Mouse (Mus musculus) CH12.LX (cell line): ENCODE results near the gene Jak2. TPM values are rescaled to one million over a fixed set of nuclear protein-coding genes. Genes with fewer than 3 reads are reported as not detected.
A peak's percentile ranks its signal among the peaks of the same experiment; 100 is the strongest.

Source experiments
- DNase-seq: peaks from one replicate; pipeline ENCODE4 v3.0.0-alpha.2; 2013; ENCODE audit errors: extremely low read depth
- H3K27ac ChIP-seq: 2 replicates; pipeline ENCODE4 v1.5.1; 2012; ENCODE audit warnings: low read depth, mild to moderate bottlenecking, control low read depth, moderate library complexity; ENCODE audit not compliant: insufficient read depth
- H3K27me3 ChIP-seq: replicated peaks from 2 replicates; pipeline ENCODE3; 2012; ENCODE audit warnings: inconsistent platforms
- H3K36me3 ChIP-seq, 2 experiments: replicated peaks in 1 of 2; 2 replicates each; pipeline versions ENCODE3 to v1.6.1; 2012; ENCODE audit warnings: inconsistent platforms in 1 of 2, low read length in 1 of 2, mild to moderate bottlenecking in 1 of 2, mixed read lengths in 1 of 2, moderate library complexity in 1 of 2; ENCODE audit not compliant: control insufficient read depth in 1 of 2, insufficient read depth in 1 of 2
- H3K4me1 ChIP-seq, 2 experiments: 2 replicates each; pipeline ENCODE4 v1.6.1; 2012; ENCODE audit warnings: inconsistent platforms in 1 of 2, moderate library complexity in 1 of 2; ENCODE audit not compliant: insufficient read depth in 2 of 2, control insufficient read depth in 1 of 2
- H3K4me2 ChIP-seq: 2 replicates; pipeline ENCODE4 v1.6.1; 2012; ENCODE audit warnings: low read depth, mild to moderate bottlenecking, control low read depth; ENCODE audit not compliant: poor library complexity, insufficient read depth, severe bottlenecking
- H3K4me3 ChIP-seq, 3 experiments: fragments of 150-350 bp in 1 of 3; sonication (generic) in 1 of 3; replicated peaks in 1 of 3; 2 replicates each; pipeline versions ENCODE3 to v1.5.1; 2011 to 2012; ENCODE audit warnings: low read depth in 2 of 3, low read length in 2 of 3, mild to moderate bottlenecking in 2 of 3, moderate library complexity in 2 of 3, control low read depth in 1 of 3, improper control_type of control experiment in 1 of 3, inconsistent platforms in 1 of 3, mixed read lengths in 1 of 3; ENCODE audit not compliant: poor library complexity in 1 of 3
- H3K79me2 ChIP-seq: replicated peaks from 2 replicates; pipeline ENCODE4 v1.6.1; 2012; ENCODE audit warnings: mild to moderate bottlenecking, moderate library complexity; ENCODE audit not compliant: control insufficient read depth, poor library complexity, insufficient read depth, severe bottlenecking; ENCODE audit errors: extremely low read depth
- H3K9ac ChIP-seq: 2 replicates; pipeline ENCODE4 v1.6.1; 2012; ENCODE audit warnings: low read depth, mild to moderate bottlenecking, control low read depth, moderate library complexity; ENCODE audit not compliant: insufficient read depth
- H3K9me3 ChIP-seq: replicated peaks from 2 replicates; pipeline ENCODE3; 2012; ENCODE audit warnings: low read length, inconsistent platforms, mixed read lengths
- BHLHE40 ChIP-seq: IDR thresholded peaks from 2 replicates; pipeline ENCODE4 v1.6.1; 2011; ENCODE audit warnings: mild to moderate bottlenecking, low read depth, low read length, improper control_type of control experiment
- CHD1 ChIP-seq: IDR thresholded peaks from 2 replicates; pipeline ENCODE4 v1.6.1; 2012; ENCODE audit warnings: low read depth, low read length, improper control_type of control experiment, inconsistent platforms
- CHD2 ChIP-seq: IDR thresholded peaks from 2 replicates; pipeline ENCODE4 v1.6.1; 2011; ENCODE audit warnings: low read length, improper control_type of control experiment
- CTCF ChIP-seq, 2 experiments: IDR thresholded peaks in 1 of 2; conservative IDR thresholded peaks in 1 of 2; 2 replicates each; pipeline ENCODE4 v1.5.1; 2011 to 2012; ENCODE audit warnings: low read depth in 2 of 2, low read length in 2 of 2, improper control_type of control experiment in 1 of 2, inconsistent platforms in 1 of 2, mild to moderate bottlenecking in 1 of 2, moderate library complexity in 1 of 2
- ELF1 ChIP-seq: IDR thresholded peaks from 2 replicates; pipeline ENCODE4 v1.6.1; 2014; ENCODE audit warnings: low read depth, mild to moderate bottlenecking, inconsistent platforms, low read length, improper control_type of control experiment
- EP300 ChIP-seq: IDR thresholded peaks from 2 replicates; pipeline ENCODE4 v1.6.1; 2011; ENCODE audit warnings: low read length, improper control_type of control experiment
- ETS1 ChIP-seq: conservative IDR thresholded peaks from 2 replicates; pipeline ENCODE4 v1.6.1; 2012; ENCODE audit warnings: low read depth, mild to moderate bottlenecking, inconsistent platforms, low read length, improper control_type of control experiment, moderate library complexity
- GABPA ChIP-seq: IDR thresholded peaks from 2 replicates; pipeline ENCODE4 v1.6.1; 2012; ENCODE audit warnings: low read depth, low read length, improper control_type of control experiment, inconsistent platforms; ENCODE audit not compliant: insufficient replicate concordance
- IRF4 ChIP-seq: IDR thresholded peaks from 2 replicates; pipeline ENCODE4 v1.6.1; 2014; ENCODE audit warnings: low read depth, mild to moderate bottlenecking, inconsistent platforms, low read length, improper control_type of control experiment
- JUN ChIP-seq: IDR thresholded peaks from 2 replicates; pipeline ENCODE4 v1.6.1; 2011; ENCODE audit warnings: low read depth, mild to moderate bottlenecking, low read length, improper control_type of control experiment, moderate library complexity; ENCODE audit not compliant: insufficient read depth
- JUND ChIP-seq: conservative IDR thresholded peaks from 2 replicates; pipeline ENCODE4 v1.6.1; 2011; ENCODE audit warnings: low read depth, low read length, improper control_type of control experiment
- MAFK ChIP-seq: IDR thresholded peaks from 2 replicates; pipeline ENCODE4 v1.6.1; 2011; ENCODE audit warnings: low read length, improper control_type of control experiment; ENCODE audit not compliant: insufficient replicate concordance
- MAZ ChIP-seq: IDR thresholded peaks from 2 replicates; pipeline ENCODE4 v1.6.1; 2012; ENCODE audit warnings: low read depth, mild to moderate bottlenecking, inconsistent platforms, low read length, improper control_type of control experiment, moderate library complexity
- MXI1 ChIP-seq: IDR thresholded peaks from 2 replicates; pipeline ENCODE4 v1.6.1; 2011; ENCODE audit warnings: mild to moderate bottlenecking, low read depth, low read length, improper control_type of control experiment
- NRF1 ChIP-seq: IDR thresholded peaks from 2 replicates; pipeline ENCODE4 v1.6.1; 2014; ENCODE audit warnings: low read depth, mild to moderate bottlenecking, inconsistent platforms, low read length, improper control_type of control experiment, moderate library complexity
- PAX5 ChIP-seq: IDR thresholded peaks from 2 replicates; pipeline ENCODE4 v1.6.1; 2012; ENCODE audit warnings: low read length, inconsistent platforms, mixed read lengths
- UBTF ChIP-seq: IDR thresholded peaks from 2 replicates; pipeline ENCODE4 v1.6.1; 2012; ENCODE audit warnings: low read depth, mild to moderate bottlenecking, inconsistent platforms, low read length, improper control_type of control experiment, moderate library complexity
- USF2 ChIP-seq: conservative IDR thresholded peaks from 2 replicates; pipeline ENCODE4 v1.6.1; 2011; ENCODE audit warnings: low read depth, low read length, improper control_type of control experiment
- ZNF384 ChIP-seq: IDR thresholded peaks from 2 replicates; pipeline ENCODE4 v1.6.1; 2012; ENCODE audit warnings: low read depth, low read length, improper control_type of control experiment, inconsistent platforms
- dilution Hi-C: fragments of 300-500 bp; cut with MboI; formaldehyde crosslinking; loops from 2 replicates; pipeline ENCODE4 v1.14.3; 2020; ENCODE audit warnings: low sequenced_read_pairs; ENCODE audit not compliant: extremely low pct_unique_long_range_greater_than_20kb, extremely low pct_ligation_motif_present
- in situ Hi-C: fragments of 300-500 bp; cut with MboI; formaldehyde crosslinking; loops from 3 replicates; pipeline ENCODE4 v1.14.3; 2019; ENCODE audit warnings: low sequenced_read_pairs, low pct_ligation_motif_present, low pct_unique_long_range_greater_than_20kb, mixed read lengths
- polyA plus RNA-seq: library from polyadenylated mRNA; unstranded; fragments of >175 nt; gene quantifications from 2 replicates; pipeline ENCODE4 v1.2.1, GENCODE M21; 2012; ENCODE audit warnings: low read depth; ENCODE audit not compliant: insufficient read length
- total RNA-seq, 2 experiments: library from RNA; depleted of rRNA; stranded (reverse); fragments of 300-350 nt in 1 of 2; fragments of >200 nt in 1 of 2; gene quantifications; 2 replicates each; pipeline ENCODE4 v1.2.3; 2012 to 2014

Jak2 gene
- total and polyA plus RNA-seq, 3 experiments, result 6.6 to 11.5 (median 8.4) TPM

DNA sequence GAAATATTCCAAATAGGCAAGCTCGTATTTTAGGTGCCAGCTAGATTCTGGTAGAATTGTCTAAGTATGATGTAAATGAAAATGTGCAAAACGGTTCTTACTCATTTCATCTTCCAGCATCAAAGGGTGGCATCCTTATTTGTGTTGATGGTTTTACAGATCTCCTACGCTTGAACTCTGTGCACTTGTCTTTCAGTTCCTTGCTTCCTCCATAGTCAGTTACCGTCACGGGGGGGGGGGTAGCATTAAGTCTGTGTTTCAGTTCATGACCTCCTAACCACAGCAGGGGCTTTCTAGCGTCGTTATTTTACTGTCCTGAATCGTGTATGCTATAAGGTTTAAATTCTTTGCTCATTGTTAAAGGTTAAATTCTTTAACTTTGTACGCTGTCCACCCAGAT is 10.0 kb downstream of the Jak2 start:
- Histone ChIP-seq H3K4me1 (peaks cover 0 to 9% of the 10 kb centered on the region in 2 experiments; a peak in 2 of 4 replicates), H3K27ac (no peak overlapping the region), H3K36me3 (peaks cover 0 to 13% of the 10 kb centered on the region in 2 experiments), H3K9me3 (no peaks in the 10 kb centered on the region), H3K27me3 (no peaks in the 10 kb centered on the region), H3K4me3 (no peak overlapping the region), H3K79me2 (0 out of 2 replicates have a peak, but pooled peaks cover 3% of the 10 kb centered on the region), H3K9ac (peak overlapping the region; percentile 39; the same call in 1 of the 2 replicates), H3K4me2 (no peak overlapping the region; the same call in 1 of the 2 replicates)
- in situ Hi-C loops (no loop called here), dilution Hi-C loops (no loop called here)
- TF ChIP-seq IRF4, result peak; percentile 45; the same call in 1 of the 2 replicates
- TF ChIP-seq USF2, result no peak
- DNase-seq, result no peak

GRCm38 (mm10) chr19:29263492-29263891 is 11.9 kb downstream of the Jak2 start:
- dilution Hi-C loops, result no loop called here
- H3K27ac ChIP-seq, result no peak overlapping the region
- H3K9ac ChIP-seq, result no peak overlapping the region
- no peaks in the 10 kb centered on the region for H3K27me3 ChIP-seq
- in situ Hi-C loops, result no loop called here
- peaks cover 0 to 9% of the 10 kb centered on the region in 2 experiments; a peak in 2 of 4 replicates for H3K4me1 ChIP-seq
- H3K9me3 ChIP-seq, result no peaks in the 10 kb centered on the region
- no peak for DNase-seq
- peaks cover 0 to 9% of the 10 kb centered on the region in 2 experiments for H3K36me3 ChIP-seq
- H3K4me2 ChIP-seq, result no peak overlapping the region
- TF ChIP-seq BHLHE40 (no peak), JUND (no peak), USF2 (no peak), MXI1 (no peak), CHD1 (no peak), MAZ (no peak), IRF4 (no peak), ELF1 (no peak), ETS1 (no peak), CTCF (conservative IDR thresholded peaks at IDR 0.05 in 1 of 2, IDR thresholded peaks at IDR 0.05 in 1 of 2; ENCODE audit: low read depth in 2 of 2, low read length in 2 of 2) (no peak)
- H3K4me3 ChIP-seq, result no peak overlapping the region
- H3K79me2 ChIP-seq, result peaks cover 5% of the 10 kb centered on the region; the same call in 1 of the 2 replicates

DNA sequence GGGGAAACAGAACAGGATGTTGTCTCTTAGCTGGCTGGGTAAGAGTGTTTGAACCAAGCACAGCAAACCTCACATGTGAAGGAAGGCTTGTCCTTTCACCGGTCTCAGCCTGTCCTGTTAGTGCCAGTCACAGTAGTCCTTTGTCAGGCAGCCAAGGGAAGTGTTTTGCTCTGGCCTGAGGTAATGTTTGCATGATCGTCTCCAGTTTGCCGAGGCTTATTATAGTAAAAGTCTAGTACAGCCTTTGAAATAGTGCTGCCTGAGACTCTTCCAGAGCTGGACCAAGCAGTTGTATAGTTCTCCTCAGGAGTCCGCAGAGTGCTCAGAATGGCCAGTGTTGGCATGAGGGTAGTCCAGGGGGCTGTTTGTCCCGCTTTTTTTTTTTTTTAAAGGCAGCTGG is 13.9 kb downstream of the Jak2 start:
- H3K36me3 ChIP-seq, result peaks cover 0 to 9% of the 10 kb centered on the region in 2 experiments
- no peak overlapping the region for H3K4me3 ChIP-seq
- in situ Hi-C loops, result no loop called here
- no peak overlapping the region for H3K4me2 ChIP-seq
- no peak overlapping the region for H3K9ac ChIP-seq
- dilution Hi-C loops, result no loop called here
- peaks cover 5 to 15% of the 10 kb centered on the region in 2 experiments; a peak in 3 of 4 replicates for H3K4me1 ChIP-seq
- no peaks in the 10 kb centered on the region for H3K9me3 ChIP-seq
- DNase-seq, result no peak
- H3K79me2 ChIP-seq, result peaks cover 5% of the 10 kb centered on the region; the same call in 1 of the 2 replicates
- no peak for TF ChIP-seq ELF1
- TF ChIP-seq EP300, result no peak
- no peak for TF ChIP-seq NRF1
- TF ChIP-seq BHLHE40, result no peak
- no peak for TF ChIP-seq CHD2
- TF ChIP-seq GABPA, result no peak
- TF ChIP-seq JUN, result no peak
- TF ChIP-seq UBTF, result no peak
- TF ChIP-seq MAFK, result no peak
- TF ChIP-seq ZNF384, result no peak
- TF ChIP-seq PAX5, result no peak
- no peaks in the 10 kb centered on the region for H3K27me3 ChIP-seq
- H3K27ac ChIP-seq, result no peak overlapping the region
